Mouse (Mus musculus): ENCODE results near the gene Spint4. TPM values are rescaled to one million over a fixed set of nuclear protein-coding genes. Genes with fewer than 3 reads are reported as not detected.
A peak's percentile ranks its signal among the peaks of the same experiment; 100 is the strongest.

Spint4 gene
- total RNA-seq, 2 experiments from 2014 or later: not detected

DNA sequence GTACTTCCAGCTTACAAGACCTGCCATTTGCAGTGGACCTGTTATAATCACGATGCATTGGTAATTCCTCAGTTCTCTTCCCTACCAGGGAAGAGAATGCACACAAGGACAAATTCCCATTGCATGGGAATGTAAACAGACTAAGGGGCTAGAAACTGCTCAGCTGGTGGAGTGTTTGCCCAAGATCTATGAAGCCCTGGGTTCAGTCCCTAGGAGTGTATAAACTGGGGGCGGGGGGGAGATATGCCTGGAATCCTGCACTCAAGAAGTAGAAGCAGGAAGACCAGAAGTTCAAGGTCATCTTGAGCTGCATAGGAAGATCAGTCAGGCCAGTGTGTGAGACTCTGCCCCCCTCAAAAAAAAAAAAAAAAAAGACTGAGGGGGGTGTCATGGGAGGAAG, 35.0 kb downstream of the Spint4 start:
- DNase-seq: no peak

DNA sequence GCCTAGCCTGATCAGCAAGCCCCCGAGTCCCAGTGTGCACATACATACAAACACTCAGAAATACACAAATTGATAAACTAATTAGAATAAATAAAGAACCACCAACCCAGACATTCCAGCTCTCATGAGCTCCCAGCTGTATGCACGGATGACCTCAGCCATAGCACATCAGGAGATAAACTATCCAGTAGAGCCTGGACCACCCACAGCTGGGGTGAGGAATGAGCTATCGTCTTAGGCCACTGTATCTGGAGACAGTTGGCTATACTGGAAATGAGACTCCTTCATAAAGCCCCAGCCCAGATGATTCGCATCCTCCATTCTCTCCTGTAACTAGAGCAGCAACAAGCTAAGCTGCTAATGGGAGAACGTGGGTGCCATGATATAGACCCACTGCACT, 36.5 kb downstream of the Spint4 start:
- DNase-seq: no peak

DNA sequence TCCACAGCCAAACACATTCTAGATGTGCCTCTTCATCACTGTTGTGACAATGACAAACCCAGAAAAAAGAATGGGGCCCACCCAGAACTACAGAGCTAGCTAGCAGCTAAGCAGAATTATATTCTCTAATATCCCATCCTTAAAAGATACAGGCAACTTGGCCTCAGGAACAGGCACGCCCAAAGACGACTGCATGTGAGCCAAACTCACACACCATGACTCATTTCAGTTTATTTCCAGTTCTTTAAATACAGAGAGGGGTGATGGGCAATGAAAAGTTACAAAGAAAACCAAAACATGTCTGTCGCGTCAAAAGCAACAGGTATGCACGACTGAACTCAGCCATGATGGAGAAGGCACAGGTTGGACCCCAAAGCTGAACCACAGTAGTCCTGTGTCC, 37.1 kb downstream of the Spint4 start:
- DNase-seq: no peak

DNA sequence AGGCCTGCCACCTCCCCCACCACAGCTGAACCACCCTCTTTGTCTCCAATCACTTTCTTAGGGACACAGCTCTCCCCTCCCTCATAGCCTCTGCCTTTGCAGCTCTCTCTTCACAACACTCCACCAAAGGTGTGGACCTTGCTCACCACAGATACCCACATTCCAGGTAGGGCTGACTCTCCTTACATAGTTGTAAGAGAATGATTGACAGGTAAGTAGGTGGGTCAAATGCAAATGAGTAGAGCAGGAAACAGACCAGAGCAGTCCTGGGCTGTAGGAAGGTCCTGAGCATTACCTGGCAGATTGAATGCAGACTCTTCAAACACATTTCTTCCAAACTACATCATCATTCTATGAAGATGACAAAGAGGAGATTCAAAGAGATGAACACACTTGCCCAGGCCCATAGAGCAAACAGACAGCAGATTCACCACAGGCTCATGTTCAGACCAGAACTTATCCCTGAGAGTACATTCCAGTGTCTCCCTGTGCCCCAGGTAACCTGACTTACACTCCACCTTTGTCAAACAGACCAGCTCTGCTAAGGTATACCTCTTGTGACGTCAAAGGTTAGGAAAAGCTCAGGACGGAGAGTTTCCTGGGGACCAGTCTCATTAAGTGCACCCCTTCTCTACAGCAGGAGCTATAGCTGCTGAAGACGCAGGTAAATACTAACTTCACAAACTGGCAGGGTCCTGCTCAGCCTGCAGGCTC, 39.2 kb downstream of the Spint4 start:
- DNase-seq: no peak

DNA sequence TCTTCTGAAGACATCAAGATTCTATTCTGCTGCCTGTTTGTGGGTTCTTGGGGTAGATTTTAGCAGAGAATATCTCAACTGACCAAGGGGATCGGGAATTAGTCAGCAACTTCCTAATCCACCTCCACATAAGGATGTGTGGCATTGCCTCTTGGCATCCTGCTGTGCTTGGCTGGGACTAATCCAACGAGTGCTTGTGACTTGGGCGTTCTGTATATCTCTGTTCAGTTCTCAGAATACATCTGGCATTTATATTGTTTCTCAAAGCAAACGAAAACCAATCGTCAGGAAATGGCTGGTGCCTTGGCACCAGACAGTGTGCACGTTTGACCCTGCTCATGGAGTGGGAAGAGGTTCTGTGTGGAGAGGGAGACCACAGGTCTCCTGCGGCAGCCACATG, 41.6 kb downstream of the Spint4 start:
- no peak for DNase-seq

DNA sequence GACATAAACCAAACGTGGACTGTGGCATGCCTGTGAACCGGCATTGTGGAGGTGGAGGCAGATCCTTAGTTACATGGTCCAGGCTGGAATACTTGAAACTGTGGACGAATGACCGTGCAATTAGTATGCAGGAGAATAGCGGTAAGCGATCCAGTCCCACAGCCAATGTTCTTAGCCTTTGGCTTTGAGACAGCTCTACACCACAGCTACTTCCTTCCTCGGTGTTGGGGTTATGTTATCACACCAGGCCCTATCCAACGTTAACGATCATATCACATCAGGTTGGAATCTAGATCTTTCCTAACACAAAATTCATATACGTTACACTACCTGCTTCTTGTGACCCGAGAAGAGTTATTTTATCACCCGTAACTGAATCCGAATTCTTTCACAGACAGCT, 46.7 kb downstream of the Spint4 start:
- DNase-seq: no peak

DNA sequence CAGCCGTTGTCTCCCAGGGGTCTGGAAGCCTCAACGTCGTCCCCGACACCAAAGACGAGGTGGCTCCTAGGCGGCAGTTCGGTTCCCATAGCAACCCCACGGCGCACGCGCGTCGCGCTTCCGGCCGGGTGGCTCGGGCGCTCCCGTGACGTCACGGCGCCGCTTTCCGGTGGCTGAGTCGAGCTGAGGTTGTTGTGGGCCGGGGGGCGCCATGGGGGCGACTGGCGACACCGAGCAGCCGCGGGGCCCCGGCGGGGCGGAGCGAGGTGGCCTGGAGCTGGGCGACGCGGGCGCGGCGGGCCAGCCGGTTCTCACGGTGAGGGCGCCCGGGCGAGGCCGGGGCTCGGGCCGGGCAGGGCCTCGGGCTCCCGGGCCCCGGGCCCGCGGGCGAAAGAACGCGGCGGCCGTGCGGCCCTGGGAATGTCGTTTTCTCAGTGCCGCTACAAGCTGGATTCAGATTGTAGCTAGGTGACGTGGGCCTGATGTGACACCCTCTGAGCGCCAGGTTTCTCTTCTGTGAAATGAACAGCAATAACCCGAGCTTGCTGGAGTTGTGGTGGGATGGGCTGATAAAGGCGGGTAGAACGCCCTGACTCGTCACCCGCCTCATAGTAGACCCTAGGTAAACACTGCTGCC, 47.7 kb downstream of the Spint4 start, which contains the start of the genes Wfdc3 and Dnttip1:
TSS of gene Wfdc3 (minus strand) at position 89 of the 637 bp plus-strand sequence.
TSS of gene Dnttip1 (plus strand) at position 141 of the 637 bp plus-strand sequence.
- peak; percentile 89 for DNase-seq

DNA sequence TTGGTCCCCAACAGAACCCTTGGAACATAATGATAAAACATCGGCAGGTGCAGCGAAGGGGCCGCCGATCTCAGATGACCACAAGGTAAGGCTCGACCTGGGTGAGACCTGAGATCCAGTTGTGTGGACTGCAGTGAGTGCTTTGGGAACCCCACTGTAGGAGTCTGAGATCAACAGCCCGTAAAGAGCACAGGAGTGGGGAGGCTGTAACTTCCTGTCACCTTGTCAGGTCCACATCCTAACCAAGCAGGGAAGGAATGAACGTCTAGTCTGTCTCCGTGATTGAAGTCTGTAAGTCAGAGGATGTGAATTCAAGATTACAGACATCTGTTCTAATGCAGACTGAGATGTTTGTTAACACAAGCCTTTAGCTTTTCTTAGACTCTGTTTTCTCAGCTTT, 48.4 kb downstream of the Spint4 start:
- DNase-seq: no peak

DNA sequence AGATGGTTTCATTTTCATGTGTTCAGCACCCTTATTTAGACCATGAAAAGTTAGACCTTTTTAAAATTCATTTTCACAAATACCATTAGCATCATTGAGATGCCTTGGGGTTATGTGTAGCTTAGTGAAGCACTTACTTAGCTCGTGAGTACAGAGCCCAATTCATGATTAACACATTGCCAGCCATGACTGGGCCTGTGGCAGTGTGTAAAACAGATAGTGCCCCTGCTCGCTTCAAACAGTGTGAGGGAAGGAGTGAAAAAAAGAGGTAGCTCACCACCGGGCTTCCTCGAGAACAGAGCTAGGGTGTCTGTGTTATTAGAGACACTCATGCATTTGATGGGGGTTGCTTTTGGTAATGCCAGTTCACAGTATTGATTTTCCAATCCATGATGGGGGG, 49.9 kb downstream of the Spint4 start:
- DNase-seq: no peak

DNA sequence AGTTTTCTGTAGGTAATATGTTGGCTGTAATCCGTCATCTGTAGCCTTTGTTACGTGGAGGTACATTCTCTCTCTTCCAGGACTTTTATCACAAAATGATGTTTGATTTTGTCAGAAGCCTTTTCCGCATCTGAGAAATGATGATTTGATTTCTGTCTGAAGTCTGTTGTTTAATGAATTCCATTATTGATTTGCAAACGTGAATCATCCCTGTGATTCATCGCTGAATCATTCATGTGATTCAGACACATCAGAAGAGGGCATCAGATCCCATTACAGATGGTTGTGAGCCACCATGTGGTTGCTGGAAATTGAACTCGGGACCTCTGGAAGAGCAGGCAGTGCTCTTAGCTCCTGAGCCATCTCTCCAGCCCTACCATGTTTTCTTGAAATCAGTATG, 50.7 kb downstream of the Spint4 start:
- no peak for DNase-seq

Other genes with a start within 250 kb of the Spint4 start
- 10 to 100 TPM; 17.2 to 20.2 TPM for gene Sys1, start 241.5 kb upstream of the Spint4 start, total RNA-seq (2021)
- 1 to 10 TPM; 3.2 to 8.9 TPM for gene Gm20458, start 237.5 kb upstream of the Spint4 start, total RNA-seq (2021)
- gene Trp53tg5, start 224.8 kb upstream of the Spint4 start, total RNA-seq (2021): not detected
- gene Dbndd2, start 212.4 kb upstream of the Spint4 start, total RNA-seq (2021): 10 to 100 TPM; 21.2 to 35.4 TPM
- gene Pigt, start 201.0 kb upstream of the Spint4 start, total RNA-seq (2021): 10 to 100 TPM; 27.7 to 39.4 TPM
- gene Wfdc2, start 136.1 kb upstream of the Spint4 start, total RNA-seq (2021): not detected
- not detected for gene Spint3, start 125.0 kb upstream of the Spint4 start, total RNA-seq (2021)
- not detected for gene Wfdc6a, start 113.1 kb upstream of the Spint4 start, total RNA-seq (2021)
- gene Eppin, start 104.9 kb upstream of the Spint4 start, total RNA-seq (2021): not detected
- not detected for gene Wfdc6b, start 85.0 kb upstream of the Spint4 start, total RNA-seq (2021)
- gene Wfdc8, start 84.9 kb upstream of the Spint4 start, total RNA-seq (2021): not detected
- not detected for gene Wfdc16, start 59.7 kb upstream of the Spint4 start, total RNA-seq (2021)
- gene Wfdc10, start 42.5 kb upstream of the Spint4 start, total RNA-seq (2021): not detected
- gene Wfdc9, start 41.9 kb upstream of the Spint4 start, total RNA-seq (2021): not detected
- not detected for gene Wfdc11, start 24.4 kb upstream of the Spint4 start, total RNA-seq (2021)
- not detected for gene Wfdc13, start 13.4 kb upstream of the Spint4 start, total RNA-seq (2021)
- not detected for gene Spint5, start 16.8 kb downstream of the Spint4 start, total RNA-seq (2021)
- gene Wfdc3, start 47.4 kb downstream of the Spint4 start, total RNA-seq (2021): not detected
- 10 to 100 TPM; 17.0 to 17.5 TPM for gene Dnttip1, start 47.5 kb downstream of the Spint4 start, total RNA-seq (2021)
- 1 to 10 TPM; 1.2 to 1.7 TPM for gene Ube2c, start 71.4 kb downstream of the Spint4 start, total RNA-seq (2021)
- over 10,000 TPM; 15,847 to 16,724 TPM for gene Tnnc2, start 81.5 kb downstream of the Spint4 start, total RNA-seq (2021)
- gene Snx21, start 87.3 kb downstream of the Spint4 start, total RNA-seq (2021): 10 to 100 TPM; 19.3 to 19.8 TPM
- 1 to 10 TPM; 8.0 to 9.1 TPM for gene Acot8, start 106.4 kb downstream of the Spint4 start, total RNA-seq (2021)
- 1 to 10 TPM; 1.4 TPM for gene Zswim3, start 106.6 kb downstream of the Spint4 start, total RNA-seq (2021)
- 1 to 10 TPM; 3.7 to 3.8 TPM for gene Zswim1, start 124.2 kb downstream of the Spint4 start, total RNA-seq (2021)
- not detected for gene Spata25, start 130.0 kb downstream of the Spint4 start, total RNA-seq (2021)
- gene Ctsa, start 134.4 kb downstream of the Spint4 start, total RNA-seq (2021): 10 to 100 TPM; 42.9 to 49.2 TPM
- 10 to 100 TPM; 28.9 to 35.0 TPM for gene Neurl2, start 135.0 kb downstream of the Spint4 start, total RNA-seq (2021)
- gene Pltp, start 159.2 kb downstream of the Spint4 start, total RNA-seq (2021): 10 to 100 TPM; 14.8 to 18.6 TPM
- gene Pcif1, start 180.8 kb downstream of the Spint4 start, total RNA-seq (2021): 10 to 100 TPM; 21.0 to 25.8 TPM
- gene Zfp335, start 213.3 kb downstream of the Spint4 start, total RNA-seq (2021): 1 to 10 TPM; 8.2 to 9.2 TPM
- gene Mmp9, start 242.3 kb downstream of the Spint4 start, total RNA-seq (2021): 1 to 10 TPM in 1 of 2 experiments, under 1 TPM in 1; 0.64 to 1.4 TPM

Measured in gastrocnemius, postnatal 25 days (tissue).